Mouse (Mus musculus): ENCODE results near the gene Tppp. TPM values are rescaled to one million over a fixed set of nuclear protein-coding genes. Genes with fewer than 3 reads are reported as not detected.
"Not testable (repeated sequence)": the region's sequence is repeated elsewhere in the genome, so short reads cannot be mapped to it uniquely, and the experiment has no call there.

Tppp gene
- 10 to 100 TPM; 11.0 to 12.7 TPM for total RNA-seq (2021)
- long read RNA-seq, experiment 1, full-length matches to known transcripts: 3 of 7 reads
- long read RNA-seq, experiment 1, partial matches to known transcripts: 0 of 7 reads
- long read RNA-seq, experiment 1, other reads (novel, unspliced or antisense): 4 of 7 reads
- long read RNA-seq, experiment 2, full-length matches to known transcripts: 4 of 7 reads
- long read RNA-seq, experiment 2, partial matches to known transcripts: 0 of 7 reads
- long read RNA-seq, experiment 2, other reads (novel, unspliced or antisense): 3 of 7 reads

DNA sequence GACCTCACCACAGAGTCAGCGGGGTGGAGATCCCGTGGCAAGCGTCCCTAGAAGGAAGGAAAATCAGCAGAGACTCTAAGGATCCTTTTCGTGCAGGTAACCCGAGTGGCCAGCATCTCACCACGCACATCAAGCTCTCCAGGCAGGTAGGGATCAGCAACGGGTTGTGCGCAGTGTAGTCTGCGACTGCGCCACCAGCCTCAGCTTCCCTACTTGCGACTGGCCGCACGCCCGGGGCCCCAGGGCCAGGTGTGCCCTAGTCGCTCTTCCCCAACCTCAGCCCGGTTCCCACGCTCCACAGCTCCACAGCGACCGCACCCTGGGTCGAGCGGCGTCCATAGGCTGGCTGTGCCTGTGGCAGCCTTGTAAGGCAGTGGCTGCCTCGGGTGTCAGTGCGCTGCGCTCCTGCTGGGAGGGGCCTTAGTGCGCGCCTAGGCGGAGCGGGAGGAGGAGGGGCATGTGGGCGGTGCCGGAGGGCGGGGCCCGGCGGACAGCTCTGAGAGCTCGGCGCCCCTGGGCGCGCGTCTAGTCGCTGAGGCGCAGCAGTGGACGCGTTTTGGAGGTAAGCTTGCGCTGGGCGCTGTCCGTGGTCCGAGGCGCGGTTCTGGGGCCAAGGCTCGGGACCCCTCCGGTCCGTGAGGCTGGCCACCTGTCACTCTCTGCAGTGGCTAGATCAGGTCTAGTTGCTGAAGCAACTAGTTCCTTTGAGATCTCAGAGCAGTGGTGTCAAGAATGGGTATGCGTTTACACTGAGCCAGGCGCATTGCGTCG lies at the start of gene Tppp:
Gene Tppp, plus strand, starts transcription at position 460 of the 771 bp plus-strand sequence.
- DNase-seq (ENCODE audit: low spot score in 2 of 2): peak; percentile 83 to 89

DNA sequence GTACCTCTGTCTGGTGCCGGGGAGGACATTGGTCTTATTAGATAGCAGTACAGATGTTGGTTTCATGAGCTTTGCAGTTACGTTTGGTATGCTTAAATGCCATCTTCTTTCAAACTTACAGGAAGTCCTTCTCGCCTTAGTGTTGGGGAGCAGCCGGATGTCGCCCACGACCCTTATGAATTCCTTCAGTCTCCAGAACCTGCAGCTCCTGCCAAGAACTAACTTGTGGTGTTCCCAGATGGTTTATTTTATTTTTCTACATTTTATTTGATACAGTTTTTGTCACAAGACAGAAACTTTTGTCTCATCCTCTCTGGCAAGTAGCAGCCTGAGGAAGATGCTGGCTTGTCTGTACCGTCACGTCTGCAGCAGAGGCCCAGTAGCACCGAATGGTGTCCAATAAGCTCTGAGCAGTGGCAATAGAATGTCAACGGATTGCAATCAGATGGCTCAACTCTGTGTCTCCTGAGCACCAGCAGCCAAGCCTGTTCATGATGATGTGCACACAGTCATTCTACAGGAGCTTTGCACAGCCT lies 49.0 kb upstream of the Tppp start:
- DNase-seq (ENCODE audit: low spot score in 2 of 2): no peak

DNA sequence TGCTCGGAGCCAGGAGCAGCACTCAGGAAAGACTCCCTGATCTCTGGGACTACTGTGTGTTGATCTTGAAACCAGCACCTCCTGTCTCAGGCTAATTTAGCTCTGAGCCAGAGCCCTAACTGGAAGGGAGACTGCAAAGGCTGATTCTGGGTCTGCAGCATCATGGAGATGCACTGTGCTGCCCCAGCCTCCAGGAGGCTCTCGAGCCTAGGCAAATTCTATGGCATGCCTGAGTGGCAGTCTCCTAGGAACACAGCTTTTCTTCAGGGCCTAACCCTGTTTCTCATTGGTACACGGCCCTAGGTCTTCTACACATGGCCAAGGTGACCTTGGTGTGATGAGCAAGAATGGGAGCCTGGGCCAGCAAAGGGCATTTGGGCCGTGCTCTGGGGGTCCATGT lies 48.0 kb upstream of the Tppp start:
- no peak for DNase-seq (ENCODE audit: low spot score in 2 of 2)

DNA sequence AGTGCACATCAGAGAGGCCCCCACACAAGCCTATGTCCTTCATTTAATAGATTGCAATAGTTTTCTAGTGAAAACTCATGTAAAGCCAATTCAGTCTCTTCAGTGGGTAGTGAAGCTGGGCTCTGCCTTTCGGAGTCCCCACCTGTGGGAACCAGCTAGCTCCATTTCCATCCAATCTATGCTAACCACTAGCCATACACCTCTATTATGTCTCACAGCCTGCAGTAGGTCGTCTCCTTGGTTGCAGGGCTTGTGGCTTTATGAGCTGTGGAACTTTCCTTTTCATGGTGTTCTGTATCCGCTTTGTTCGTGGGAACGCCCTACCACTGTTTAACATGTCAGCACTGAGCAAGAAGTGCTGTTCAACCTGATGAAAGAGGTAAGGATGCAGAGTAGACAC lies 45.7 kb upstream of the Tppp start, which contains the start of gene Zdhhc11:
Gene Zdhhc11, plus strand, starts transcription at position 301 of the 400 bp plus-strand sequence.
- DNase-seq (ENCODE audit: low spot score in 2 of 2): no peak

DNA sequence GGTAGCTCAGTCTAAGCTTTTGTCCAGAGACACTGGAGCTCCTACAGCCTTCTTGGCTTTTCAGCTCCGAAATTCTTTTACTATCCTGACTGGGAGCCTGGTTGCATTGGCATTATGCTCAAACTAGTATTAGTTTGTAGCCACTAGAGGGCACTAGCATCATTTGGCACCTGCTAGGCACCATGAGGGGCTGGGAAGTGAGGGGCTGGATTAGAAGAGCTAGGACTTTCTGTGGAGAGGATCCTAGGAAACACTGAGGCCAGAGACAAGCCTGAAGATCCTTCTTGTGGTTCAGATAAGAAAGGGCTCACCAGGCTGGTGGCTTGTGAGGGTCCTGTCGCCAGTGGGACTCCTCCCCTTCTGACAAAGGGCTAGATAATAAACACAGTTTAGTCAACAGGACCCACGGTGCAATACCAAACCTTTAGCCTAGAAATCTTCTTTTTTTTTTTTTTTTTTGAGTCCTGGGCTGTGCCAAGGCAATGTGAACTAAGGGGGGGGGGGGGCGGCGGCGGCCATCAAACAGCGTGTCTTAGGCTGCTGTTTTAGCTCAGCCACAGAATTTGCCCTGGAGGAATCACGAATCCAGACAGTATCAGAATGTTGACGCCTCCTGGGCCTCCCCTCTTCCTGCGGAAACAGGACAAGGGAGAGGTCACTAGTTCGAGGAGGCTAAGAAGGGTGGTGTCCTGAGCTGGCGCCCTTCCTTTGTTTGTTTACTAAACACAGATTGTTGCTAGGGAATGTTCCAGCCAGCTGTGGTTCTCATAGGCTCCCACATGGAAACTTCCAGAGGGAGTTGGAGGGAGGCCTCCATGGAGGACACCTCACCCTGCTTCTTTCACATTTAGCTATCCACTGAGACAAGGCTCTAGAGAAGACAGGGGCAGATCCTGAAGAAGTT lies 38.4 kb upstream of the Tppp start:
- DNase-seq (ENCODE audit: low spot score in 2 of 2): peak; percentile 28 to 58

DNA sequence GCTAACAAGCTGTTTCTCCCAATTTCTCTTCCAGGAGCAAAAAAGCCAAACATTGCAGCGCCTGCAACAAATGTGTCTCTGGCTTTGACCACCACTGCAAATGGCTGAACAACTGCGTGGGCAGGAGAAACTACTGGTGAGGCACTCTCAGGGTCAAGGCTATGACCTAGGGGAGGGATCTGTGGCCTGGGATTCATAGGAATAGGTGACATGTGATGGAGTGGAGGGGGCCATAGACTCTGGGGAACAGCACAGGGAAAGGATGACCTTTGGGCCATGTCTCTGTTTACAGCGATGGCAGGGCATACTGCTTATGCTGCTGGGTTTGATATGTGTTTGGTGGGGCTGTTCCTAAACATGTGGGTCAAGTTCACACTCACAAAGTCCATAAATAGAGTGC lies 34.7 kb upstream of the Tppp start:
- DNase-seq (ENCODE audit: low spot score in 2 of 2): no peak

DNA sequence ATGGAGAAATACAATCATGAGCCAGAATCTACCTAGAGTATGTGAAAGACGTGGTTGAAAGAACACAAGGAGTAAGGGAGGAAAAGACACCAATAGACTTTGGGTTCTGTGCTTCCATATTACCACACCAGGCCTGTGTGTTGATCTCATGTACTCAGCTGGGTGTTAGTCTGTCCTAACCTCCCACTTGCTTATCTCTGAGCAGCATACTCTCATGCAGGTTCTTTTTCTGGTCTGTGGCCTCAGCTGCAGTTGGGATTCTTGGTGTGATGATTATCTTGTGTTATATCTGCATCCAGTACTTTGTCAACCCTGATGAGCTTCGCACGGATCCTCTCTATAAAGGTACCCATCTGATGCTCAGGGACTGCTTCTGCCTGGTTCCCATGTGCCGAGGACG lies 32.3 kb upstream of the Tppp start:
- DNase-seq (ENCODE audit: low spot score in 2 of 2): no peak

DNA sequence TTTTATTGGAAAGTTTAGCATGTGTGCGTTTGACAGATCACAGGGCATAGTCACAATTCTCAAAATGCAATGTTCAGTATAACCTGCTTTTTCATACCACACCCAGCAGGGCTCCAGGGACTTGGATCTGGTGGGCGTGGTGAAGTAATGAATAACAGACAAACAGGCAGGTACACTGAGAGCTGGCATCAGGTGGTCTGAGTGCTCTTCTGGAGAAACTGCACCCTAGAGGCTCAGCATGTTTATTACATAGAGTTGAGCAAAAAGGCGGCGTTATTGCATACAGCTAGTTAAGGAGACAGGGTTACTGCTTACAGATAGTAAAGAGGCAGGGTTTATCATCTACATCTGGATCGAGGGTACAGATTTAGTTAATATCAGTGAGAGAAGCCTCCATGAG lies 18.9 kb upstream of the Tppp start:
- no peak for DNase-seq (ENCODE audit: low spot score in 2 of 2)

DNA sequence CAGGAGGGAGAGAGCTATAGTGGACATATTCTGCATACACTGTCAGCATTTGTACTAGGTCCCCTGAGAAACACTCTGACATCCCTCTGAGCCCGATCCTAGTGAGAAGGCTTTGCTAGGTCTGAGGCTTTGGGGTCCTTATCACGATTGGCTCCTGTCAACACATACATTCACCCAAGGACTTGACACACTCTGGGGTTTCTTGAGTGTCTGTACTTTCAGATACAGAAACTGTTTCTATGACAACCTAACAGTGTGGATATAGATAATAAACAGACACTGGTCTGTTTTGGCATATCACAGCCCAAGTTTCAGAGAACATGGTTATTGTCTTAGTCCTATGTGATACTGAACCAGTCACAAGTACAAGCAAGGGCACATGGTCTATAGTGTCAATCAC lies 18.4 kb upstream of the Tppp start:
- DNase-seq (ENCODE audit: low spot score in 2 of 2): no peak

DNA sequence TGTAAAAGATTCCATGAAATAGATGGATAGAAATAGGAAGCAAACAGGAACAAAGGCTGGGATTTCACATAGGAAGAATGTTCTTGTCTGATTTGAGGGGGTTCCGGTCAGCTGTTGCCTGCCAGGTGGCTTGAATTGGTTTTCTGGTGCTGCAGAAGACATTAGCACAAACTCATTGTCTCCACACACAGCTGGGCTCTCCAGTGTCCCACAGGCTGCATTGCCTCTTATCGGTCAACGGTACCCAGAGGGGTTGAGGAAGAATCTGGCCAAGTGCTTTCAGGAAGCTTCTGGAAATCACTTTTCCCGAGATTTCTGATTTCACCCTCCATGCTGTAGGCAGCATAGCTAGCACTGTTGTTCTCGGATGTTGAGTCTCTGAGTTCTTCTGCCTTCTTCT lies 17.9 kb upstream of the Tppp start:
- DNase-seq (ENCODE audit: low spot score in 2 of 2): no peak

DNA sequence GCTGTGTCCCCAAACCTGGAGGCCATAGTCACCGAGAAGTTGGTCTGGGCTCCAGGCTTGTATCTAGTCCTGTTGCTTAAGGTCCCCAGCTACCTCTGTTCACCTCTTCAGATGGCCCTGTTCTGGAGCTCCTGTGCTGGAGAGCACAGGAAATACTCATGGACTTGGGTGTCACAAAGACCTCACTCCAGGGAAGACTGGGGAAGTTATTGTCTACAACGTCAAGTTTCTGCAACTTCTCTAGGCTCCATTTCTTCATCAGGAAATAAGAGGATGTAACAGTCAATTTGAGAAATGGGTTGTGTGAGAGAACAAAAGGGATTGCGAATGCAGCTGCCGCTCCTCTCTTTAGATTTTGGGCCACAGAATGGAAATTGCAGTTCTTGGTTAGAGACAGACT lies 12.8 kb upstream of the Tppp start:
- DNase-seq (ENCODE audit: low spot score in 2 of 2): no peak

DNA sequence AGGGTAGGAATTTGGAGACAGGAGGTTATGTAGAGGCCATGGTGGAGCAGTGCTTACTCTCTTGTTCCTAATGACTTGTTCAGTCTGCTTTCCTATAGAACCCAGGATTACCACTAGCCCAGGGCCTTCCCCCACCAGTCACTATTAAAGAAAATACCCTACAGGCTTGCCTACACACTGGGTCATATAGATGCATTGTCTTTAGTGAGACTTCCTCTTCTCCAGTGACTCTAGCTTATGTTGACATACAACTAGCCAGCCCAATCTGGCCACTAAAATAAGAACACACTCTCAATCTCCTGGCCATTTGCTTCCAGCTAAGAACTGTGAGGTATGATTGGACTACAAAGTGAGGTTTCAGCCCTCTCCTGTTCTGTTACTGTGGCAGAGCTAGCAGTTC lies 8.7 kb upstream of the Tppp start:
- no peak for DNase-seq (ENCODE audit: low spot score in 2 of 2)

DNA sequence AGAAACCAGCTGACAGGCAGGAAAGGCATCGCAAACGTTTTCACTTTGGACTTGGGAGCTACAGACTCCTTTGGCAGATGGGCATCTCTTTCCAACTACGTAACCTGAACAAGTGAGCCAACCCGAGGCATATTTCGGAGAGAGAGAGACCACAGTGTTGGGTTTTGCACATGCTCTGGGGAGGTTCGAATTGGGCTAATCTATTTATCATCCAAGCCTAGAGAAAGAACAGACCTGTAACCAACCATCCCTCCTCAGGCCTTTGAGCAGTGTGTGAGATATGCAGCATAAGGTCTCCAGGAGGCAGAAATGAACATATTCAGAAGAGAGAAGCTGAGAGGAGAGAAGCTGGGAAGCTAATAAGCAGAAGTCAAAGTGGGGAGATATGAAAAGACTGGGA lies 8.2 kb upstream of the Tppp start:
- DNase-seq (ENCODE audit: low spot score in 2 of 2): no peak

DNA sequence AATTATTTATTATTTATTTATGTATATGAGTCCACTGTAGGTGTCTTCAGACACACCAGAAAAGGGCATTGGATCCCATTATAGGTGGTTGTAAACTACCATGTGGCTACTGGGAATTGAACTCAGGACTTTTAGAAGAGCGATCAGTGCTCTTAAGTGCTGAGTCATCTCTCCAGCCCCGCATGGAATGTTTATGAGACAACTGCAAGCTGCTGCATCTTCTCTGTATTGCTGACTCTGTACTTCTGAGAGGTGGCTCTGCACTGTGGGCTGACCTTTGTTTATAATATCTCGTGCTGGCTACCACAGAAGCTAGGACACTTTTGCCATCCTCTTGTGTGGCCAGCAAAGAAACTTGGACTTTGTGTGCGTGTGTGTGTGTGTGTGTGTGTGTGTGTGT lies 7.7 kb upstream of the Tppp start:
- no peak for DNase-seq (ENCODE audit: low spot score in 2 of 2)

DNA sequence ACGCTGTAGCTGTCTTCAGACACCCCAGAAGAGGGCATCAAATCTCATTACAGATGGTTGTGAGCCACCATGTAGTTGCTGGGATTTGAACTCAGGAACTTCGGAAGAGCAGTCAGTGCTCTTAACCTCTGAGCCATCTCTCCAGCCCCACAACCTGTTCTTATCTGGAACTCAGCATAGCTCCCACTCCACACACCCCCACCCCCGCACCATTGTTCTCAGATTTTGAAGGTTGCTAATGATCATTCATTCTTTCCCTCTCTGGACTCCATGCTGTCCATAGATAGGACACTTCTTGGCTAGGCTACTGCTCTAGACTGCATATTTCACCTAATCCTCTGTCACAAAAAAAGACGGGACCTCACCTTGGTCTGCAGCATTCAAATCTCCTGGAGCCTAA lies 2.3 kb upstream of the Tppp start:
- DNase-seq (ENCODE audit: low spot score in 2 of 2): not testable (repeated sequence)

DNA sequence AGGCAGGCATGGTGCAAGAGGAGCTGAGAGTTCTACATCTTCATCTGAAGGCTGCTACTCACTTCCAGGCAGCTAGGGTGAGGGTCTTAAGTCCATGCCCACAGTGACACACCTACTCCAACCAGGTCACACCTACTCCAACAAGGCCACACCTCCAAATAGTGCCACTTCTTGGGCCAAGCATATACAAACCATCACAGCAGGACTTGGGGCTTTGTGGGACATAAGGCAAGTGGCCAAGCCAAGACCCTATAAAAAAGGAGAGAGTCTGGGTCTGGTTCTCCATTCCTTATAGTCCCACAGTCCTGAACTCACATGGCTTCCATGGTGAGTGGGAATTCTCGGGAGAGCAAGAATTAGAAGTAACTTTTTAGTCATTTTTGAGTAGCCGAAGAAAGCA lies 991 bp upstream of the Tppp start:
- not testable (repeated sequence) for DNase-seq (ENCODE audit: low spot score in 2 of 2)

DNA sequence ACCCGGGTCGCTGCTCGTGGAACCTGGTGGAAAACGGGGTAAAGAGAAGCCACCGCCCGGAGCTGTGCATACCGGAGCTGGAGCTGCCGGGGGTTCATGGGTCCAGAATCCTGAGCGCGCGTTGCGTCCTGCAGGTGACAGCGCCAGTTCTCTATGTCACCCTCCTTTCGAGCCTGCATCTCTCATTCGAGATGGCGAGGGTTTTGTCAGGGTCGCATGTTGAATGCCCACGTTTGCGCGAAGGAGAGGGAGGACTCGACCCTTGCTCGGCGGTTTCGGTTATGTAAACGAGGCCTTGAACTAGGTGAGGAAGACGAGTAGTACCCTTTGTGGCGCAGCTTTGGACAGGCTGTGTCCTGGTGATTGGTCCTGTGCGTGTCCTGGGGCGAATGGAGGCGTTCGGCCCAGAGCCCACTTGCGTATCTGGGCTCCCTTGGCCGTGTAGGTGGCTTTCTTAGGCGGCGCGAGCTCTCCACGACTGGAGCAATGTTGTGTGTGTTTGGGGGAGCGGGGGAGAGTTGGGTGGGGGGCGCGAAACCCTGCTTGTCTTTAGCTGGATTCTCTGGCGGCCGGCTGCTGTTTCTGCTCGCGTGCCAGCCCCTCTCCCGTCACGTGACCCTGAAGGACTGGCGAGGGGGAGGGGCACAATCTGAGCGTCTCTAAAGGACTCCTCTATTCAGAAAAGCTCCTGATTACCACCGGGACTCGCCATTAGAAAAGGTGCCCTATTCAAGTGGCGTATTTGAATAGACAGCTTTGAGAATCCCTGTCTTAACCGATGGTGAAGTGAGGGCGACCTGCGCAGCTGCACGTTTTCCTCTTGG lies 796 bp downstream of the Tppp start:
- DNase-seq (ENCODE audit: low spot score in 2 of 2): peak in 1 of 2 experiments; percentile 54

DNA sequence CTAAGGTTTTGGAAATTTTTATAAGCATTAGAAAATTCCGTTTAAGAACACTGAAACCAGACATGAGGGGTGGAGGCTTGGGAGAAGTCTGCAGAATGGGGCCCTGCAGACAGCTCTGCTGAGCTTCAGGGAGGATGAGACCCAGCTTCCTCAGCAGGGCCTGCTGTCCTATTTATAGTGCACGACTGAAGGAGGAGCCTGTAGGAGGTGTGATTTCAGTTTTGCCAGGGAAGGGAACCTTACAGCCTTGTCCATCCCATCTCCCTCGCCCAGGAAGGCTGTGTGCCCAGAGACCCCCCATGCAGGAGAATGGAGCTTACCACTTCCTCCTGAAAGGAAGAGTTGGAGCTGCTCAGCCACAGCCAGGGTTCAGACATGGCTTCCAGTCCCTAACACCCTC lies 1.5 kb downstream of the Tppp start:
- DNase-seq (ENCODE audit: low spot score in 2 of 2): no peak

DNA sequence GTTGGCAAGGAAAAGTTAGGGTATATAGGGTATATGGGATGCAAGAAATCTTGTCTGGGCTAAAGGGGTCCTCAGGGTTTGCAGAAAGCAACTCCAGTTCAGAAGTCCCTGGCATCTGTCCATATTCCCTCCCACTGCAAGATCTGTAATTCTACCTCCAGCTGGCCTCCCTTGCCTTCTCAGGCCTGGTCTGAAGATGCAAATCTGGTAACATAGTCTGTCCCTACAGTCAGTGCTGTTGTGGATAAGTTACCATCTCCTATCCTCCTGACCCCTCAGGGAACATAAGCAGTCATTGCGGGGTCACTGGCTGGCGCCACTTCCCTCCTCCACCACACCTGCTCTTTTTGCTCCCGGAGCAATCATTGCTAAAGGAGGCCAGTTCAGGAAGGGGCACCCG lies 6.7 kb downstream of the Tppp start:
- no peak for DNase-seq (ENCODE audit: low spot score in 2 of 2)

DNA sequence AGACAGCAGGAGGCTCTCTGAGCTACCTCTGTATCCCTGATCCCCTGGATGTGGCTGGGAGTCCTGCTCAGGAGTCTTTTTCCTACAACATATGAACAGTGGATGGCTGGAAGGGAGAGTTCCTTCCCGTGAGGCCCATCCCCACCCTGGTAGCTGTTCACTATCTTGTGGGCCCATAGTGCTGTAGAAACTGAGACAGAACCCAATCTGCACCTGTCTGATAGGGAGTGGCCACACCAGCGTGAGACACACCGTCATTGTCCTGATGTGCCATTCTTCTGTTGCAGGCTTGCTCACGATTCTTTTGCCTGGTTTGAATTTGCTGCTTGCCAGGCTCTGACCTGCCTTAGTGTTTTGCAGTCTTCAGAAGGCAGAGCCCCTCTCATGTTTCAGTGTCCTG lies 8.2 kb downstream of the Tppp start:
- DNase-seq (ENCODE audit: low spot score in 2 of 2): no peak

DNA sequence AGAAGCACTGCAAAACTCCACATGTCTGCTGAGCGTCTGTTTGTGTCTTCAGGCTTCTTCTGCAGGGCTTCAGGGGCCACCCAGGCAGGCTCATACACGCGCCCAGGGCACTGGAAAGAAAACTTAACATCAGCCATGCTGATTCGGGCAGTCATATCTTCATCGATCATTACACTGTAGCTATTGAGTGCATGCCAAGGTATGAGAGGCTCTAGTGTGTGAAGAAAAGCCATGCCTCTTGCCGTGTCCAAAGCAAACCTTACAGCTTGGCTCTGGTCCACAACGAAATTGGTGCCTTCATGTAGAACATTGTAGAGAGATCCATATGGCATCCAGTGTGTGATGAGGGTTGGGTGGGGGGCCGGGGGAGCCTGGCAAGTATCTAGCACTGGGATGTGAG lies 9.8 kb downstream of the Tppp start:
- not testable (repeated sequence) for DNase-seq (ENCODE audit: low spot score in 2 of 2)

All from gastrocnemius, postnatal 4 days (tissue).